Mouse (Mus musculus): Measurements from ENCODE around the gene Taf5.

DNA sequence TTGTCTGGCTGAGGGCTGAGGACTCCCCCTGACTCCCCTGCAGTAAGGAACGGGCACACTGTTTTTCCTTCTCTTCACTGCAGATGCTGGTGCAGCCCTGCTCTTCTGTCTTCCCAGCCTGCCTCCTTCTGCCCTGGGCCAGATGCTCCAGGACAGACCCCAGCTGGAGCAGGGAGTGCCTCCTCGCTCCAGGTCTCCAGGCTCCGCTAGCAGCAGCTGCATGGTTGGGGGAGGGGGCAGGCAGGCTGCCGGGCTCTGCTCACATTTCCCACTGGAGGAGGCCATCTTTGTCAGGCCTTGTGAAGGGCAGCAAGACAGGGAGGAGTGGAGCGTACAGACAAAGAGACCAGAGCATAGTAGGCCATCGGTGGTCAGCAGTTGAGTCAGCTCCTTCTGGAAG, 48.2 kb upstream of the Taf5 start:
- TF ChIP-seq CTCF (IDR thresholded peaks at IDR 0.05; ENCODE audit: extremely low read depth, insufficient read depth, insufficient read length, insufficient replicate concordance) (no peak), POLR2A (IDR thresholded peaks at IDR 0.05; ENCODE audit: low read depth, low read length) (no peak)

Data from spleen, adult 2 months (tissue).